Mouse (Mus musculus) hindbrain, embryonic 15.5 days (tissue): ENCODE results near the gene Kat5. TPM values are rescaled to one million over a fixed set of nuclear protein-coding genes. Genes with fewer than 3 reads are reported as not detected.

ENCODE experiments used
- ATAC-seq: fragments of 200-750 bp; cut with Nextera tagmentation; 2 replicates; pipeline ENCODE4 v1.8.0; 2017; ENCODE audit warnings: low read depth, moderate number of reproducible peaks, moderate TSS enrichment; ENCODE audit not compliant: low FRiP score
- H3K27ac ChIP-seq: fragments of 300-500 bp; sonication (generic); replicated peaks from 2 replicates; pipeline ENCODE4 v1.5.1; 2015; ENCODE audit warnings: mild to moderate bottlenecking, inconsistent platforms
- H3K27me3 ChIP-seq: fragments of 300-500 bp; sonication (generic); 2 replicates; pipeline ENCODE4 v1.6.1; 2015; ENCODE audit warnings: control low read depth, inconsistent platforms
- H3K36me3 ChIP-seq: fragments of 300-500 bp; sonication (generic); 2 replicates; pipeline ENCODE4 v1.6.1; 2015; ENCODE audit warnings: control low read depth, inconsistent platforms
- H3K4me1 ChIP-seq: fragments of 300-500 bp; sonication (generic); replicated peaks from 2 replicates; pipeline ENCODE4 v1.6.1; 2015; ENCODE audit warnings: control low read depth, inconsistent platforms
- H3K4me2 ChIP-seq: fragments of 300-500 bp; sonication (generic); 2 replicates; pipeline ENCODE4 v1.6.1; 2015; ENCODE audit warnings: moderate library complexity, mild to moderate bottlenecking, inconsistent platforms
- H3K4me3 ChIP-seq: fragments of 300-500 bp; sonication (generic); 2 replicates; pipeline ENCODE4 v1.5.1; 2015; ENCODE audit warnings: mild to moderate bottlenecking, inconsistent platforms
- H3K9ac ChIP-seq: fragments of 300-500 bp; sonication (generic); 2 replicates; pipeline ENCODE4 v1.6.1; 2015; ENCODE audit warnings: inconsistent platforms
- H3K9me3 ChIP-seq: fragments of 300-500 bp; sonication (generic); 2 replicates; pipeline ENCODE4 v1.6.1; 2016; ENCODE audit warnings: control low read depth, inconsistent platforms
- WGBS: fragments of 180-500 bp; shearing (Covaris S2); methylation state at CpG from one replicate; pipeline ENCODE4 v1.1.7; 2015; 5-methylcytosine and 5-hydroxymethylcytosine counted together
- polyA plus RNA-seq: library from polyadenylated mRNA; unstranded; fragments of >200 nt; fragmentation: Nextera tagmentation; extraction: Ambion mirVana; gene quantifications from 2 replicates; pipeline ENCODE4 v1.2.1, GENCODE M21; 2015

Kat5 gene
- polyA plus RNA-seq, 1 experiment from 2014 or later, result 69.2 TPM

- 95% methylated on average over 8 of the region's 8 CpGs for WGBS
- H3K9ac ChIP-seq, result no peak overlapping the region
- no peak overlapping the region for H3K27ac ChIP-seq
- no peak overlapping the region for H3K4me2 ChIP-seq
- peaks cover 22% of the 10 kb centered on the region for H3K4me1 ChIP-seq
- H3K27me3 ChIP-seq, result no peaks in the 10 kb centered on the region
- H3K9me3 ChIP-seq, result no peaks in the 10 kb centered on the region
- H3K36me3 ChIP-seq, result peaks cover 66% of the 10 kb centered on the region
- H3K4me3 ChIP-seq, result no peak overlapping the region
- no peak for ATAC-seq
Measured at GRCm38 (mm10) chr19:5641641-5642040, 31.6 kb upstream of the Kat5 start.

GRCm38 (mm10) chr19:5641021-5641420, 31.0 kb upstream of the Kat5 start:
- no peak overlapping the region for H3K4me2 ChIP-seq
- peaks cover 28% of the 10 kb centered on the region for H3K4me1 ChIP-seq
- no peak for ATAC-seq

DNA sequence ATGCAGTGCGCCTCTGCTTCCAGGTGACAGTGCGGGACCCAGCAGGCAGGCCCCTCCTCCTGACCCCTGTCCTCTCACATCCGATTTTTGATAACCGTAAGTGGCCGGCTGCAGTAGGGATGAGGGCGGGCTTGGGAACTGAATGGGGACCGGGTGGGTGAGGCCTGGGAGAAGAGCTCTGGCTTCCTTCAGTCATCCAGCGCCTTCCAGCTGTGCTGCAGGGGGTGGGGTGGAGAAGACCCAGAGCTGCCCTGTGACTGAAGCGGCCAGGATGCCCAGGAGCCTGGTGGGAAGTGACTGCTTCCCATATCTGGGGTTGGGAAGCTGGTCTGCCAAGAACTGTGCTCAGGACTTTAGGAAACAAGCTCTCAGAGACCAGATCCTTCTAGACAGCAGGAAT, 30.3 kb upstream of the Kat5 start:
- no peak for ATAC-seq
- no peak overlapping the region for H3K27ac ChIP-seq
- no peaks in the 10 kb centered on the region for H3K27me3 ChIP-seq
- no peak overlapping the region for H3K4me2 ChIP-seq
- peaks cover 53% of the 10 kb centered on the region for H3K36me3 ChIP-seq
- peaks cover 28% of the 10 kb centered on the region for H3K4me1 ChIP-seq
- no peak overlapping the region for H3K9ac ChIP-seq
- WGBS, result 74% methylated on average over 9 of the region's 9 CpGs
- no peak overlapping the region for H3K4me3 ChIP-seq
- no peaks in the 10 kb centered on the region for H3K9me3 ChIP-seq

More at GRCm38 (mm10) chr19:5641021-5641420, 31.0 kb upstream of the Kat5 start:
- Histone ChIP-seq H3K9me3 (no peaks in the 10 kb centered on the region), H3K9ac (no peak overlapping the region), H3K4me3 (no peak overlapping the region), H3K27ac (no peak overlapping the region), H3K36me3 (peaks cover 60% of the 10 kb centered on the region), H3K27me3 (no peaks in the 10 kb centered on the region)
- WGBS, result 91% methylated on average over 17 of the region's 17 CpGs

DNA sequence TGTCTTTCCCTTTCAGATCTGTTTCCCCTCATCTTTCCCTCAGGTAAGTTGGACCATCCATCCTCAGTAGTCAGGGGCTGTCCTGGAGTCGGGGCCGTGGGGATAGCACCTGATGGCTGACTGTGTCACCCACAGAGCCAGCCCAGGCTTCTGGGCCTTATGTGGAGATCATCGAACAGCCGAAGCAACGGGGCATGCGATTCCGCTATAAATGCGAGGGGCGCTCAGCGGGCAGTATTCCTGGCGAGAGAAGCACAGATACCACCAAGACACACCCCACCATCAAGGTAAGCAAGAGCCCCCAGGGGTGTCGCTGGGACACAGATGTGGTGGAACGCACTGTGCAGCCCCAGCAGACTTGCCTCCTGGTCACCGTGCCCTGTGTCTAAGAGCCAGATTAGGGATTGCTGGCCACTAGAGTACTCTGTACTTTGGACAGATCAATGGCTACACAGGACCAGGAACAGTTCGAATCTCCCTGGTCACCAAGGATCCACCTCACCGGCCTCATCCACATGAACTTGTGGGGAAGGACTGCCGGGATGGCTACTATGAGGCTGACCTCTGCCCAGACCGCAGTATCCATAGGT, 28.5 kb upstream of the Kat5 start:
- Histone ChIP-seq H3K9ac (peak overlapping the region; percentile 96), H3K9me3 (no peaks in the 10 kb centered on the region), H3K4me2 (peak overlapping the region; percentile 92), H3K27me3 (no peaks in the 10 kb centered on the region), H3K36me3 (peaks cover 36% of the 10 kb centered on the region), H3K4me3 (peak overlapping the region; percentile 92), H3K4me1 (peaks cover 28% of the 10 kb centered on the region), H3K27ac (no peak overlapping the region)
- ATAC-seq, result no peak
- WGBS, result 89% methylated on average over 18 of the region's 18 CpGs

DNA sequence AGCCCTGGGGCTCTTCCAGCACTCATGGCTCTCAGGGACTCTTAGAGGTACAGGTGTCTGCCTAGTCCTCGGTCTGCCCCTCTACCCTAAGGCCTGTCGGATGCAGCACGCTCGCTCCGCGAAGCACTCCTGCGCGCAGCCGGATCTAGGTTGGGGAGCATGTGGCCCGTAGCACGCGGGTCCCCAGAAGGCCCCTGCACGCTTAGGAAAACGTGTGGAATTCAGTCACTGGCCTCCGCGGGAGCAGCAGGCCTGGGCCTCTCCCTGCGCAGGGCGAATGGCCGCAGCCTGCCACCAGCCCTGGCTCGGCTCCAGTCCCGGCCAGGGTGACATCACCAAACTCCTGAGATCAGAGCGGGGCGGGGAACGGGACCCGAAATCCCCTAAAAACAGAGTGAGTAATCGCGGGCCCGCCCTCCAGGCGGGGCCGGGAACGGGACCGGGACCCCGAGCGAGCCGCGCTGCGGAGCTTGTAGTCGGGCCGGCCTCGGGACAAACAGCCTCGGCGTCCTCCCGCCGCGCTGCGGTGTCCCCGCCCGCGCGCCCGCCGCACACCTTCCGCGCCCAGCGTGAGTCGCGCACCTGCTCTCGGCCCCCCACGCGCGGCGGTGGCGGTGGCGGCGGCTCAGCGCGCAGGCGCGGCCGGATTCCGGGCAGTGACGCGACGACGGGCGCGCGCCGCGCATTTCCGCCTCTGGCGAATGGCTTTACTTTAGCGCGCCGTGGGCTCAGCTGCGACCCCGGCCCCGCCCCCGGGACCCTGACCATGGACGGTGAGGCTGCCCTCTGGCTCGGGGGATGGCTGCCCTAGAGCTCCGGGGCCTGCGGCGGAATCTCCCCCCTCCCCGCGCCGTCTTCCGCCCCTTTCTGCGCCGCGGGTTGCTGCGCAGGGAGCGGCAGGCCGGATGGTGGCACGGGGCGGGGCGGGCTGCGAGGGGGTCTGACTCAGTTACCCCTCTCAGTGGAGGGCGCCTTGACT, 27.3 kb upstream of the Kat5 start, which contains the start of gene Rela:
Gene Rela (plus strand): TSS at position 415 of the 979 bp plus-strand sequence.
- Histone ChIP-seq H3K27me3 (no peaks in the 10 kb centered on the region), H3K4me2 (peak within 1 kb of the TSS; percentile 92), H3K9ac (peak within 1 kb of the TSS; percentile 96), H3K27ac (peak within 1 kb of the TSS; percentile 88), H3K4me3 (peak within 1 kb of the TSS; percentile 92), H3K9me3 (no peaks in the 10 kb centered on the region), H3K4me1 (peaks cover 28% of the 10 kb centered on the region), H3K36me3 (peaks cover 25% of the 10 kb centered on the region)
- WGBS, result under 1% methylated on average over 90 of the region's 109 CpGs
- peak; percentile 90 for ATAC-seq

DNA sequence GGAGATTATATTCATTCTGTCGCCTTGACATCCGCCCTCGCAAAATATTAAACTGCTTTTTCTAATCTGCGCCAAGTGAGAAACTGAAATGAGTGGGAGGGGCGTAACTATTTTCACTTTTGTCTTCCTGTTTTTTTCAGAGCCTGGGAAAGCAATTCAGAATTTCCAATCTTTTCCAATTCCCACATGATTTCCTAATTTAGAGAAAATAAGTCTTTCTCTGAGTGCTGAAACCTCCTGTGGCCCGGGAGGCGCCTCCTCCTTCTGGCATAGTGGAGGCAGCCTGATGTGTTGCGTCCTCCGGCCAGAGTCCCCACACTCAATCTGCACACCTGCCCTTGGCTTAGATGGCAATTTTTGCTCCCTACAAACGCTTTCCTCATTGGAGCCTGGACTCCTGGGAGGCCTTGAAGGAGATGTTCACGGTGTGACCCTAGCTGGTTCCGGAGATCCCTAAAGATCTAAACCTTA, 26.6 kb upstream of the Kat5 start:
- Histone ChIP-seq H3K4me2 (peak overlapping the region; percentile 92), H3K27me3 (no peaks in the 10 kb centered on the region), H3K9ac (peak overlapping the region; percentile 96), H3K9me3 (no peaks in the 10 kb centered on the region), H3K4me1 (peaks cover 28% of the 10 kb centered on the region), H3K36me3 (peaks cover 18% of the 10 kb centered on the region), H3K27ac (peak overlapping the region; percentile 88), H3K4me3 (peak overlapping the region; percentile 92)
- 41% methylated on average over 12 of the region's 12 CpGs for WGBS
- ATAC-seq, result no peak; the same call in 1 of the 2 replicates

DNA sequence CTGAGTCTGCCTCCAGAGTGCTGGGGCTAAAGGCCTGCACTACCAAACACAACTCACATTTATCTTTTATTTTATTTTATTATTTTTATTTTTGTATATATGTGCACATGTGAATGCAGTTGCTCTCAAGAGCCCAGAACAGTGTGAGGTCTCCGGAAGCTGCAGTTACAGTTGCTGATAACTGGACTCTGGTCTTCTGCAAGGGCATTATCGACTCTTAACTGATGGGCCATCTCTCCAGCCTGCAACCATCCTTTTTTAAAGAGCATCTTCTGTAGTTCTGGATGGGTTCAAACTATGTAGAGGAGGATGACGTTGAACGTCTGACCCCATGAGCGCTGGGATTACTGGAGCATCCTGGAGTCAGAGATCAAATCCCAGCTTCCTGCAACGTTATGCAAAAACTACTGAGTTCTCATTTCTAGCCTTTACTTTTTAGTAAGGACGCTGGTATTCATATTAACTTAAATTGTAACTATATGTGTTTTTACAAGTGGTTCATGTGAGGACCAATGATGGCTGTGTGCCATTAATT, 26.1 kb upstream of the Kat5 start:
- 79% methylated on average over 7 of the region's 7 CpGs for WGBS
- H3K9me3 ChIP-seq, result no peaks in the 10 kb centered on the region
- peaks cover 28% of the 10 kb centered on the region for H3K4me1 ChIP-seq
- no peak for ATAC-seq
- peaks cover 13% of the 10 kb centered on the region for H3K36me3 ChIP-seq
- H3K9ac ChIP-seq, result no peak overlapping the region
- H3K27me3 ChIP-seq, result no peaks in the 10 kb centered on the region
- no peak overlapping the region for H3K27ac ChIP-seq
- H3K4me3 ChIP-seq, result no peak overlapping the region
- H3K4me2 ChIP-seq, result peak overlapping the region; percentile 92

- no peak overlapping the region for H3K27ac ChIP-seq
- no peaks in the 10 kb centered on the region for H3K9me3 ChIP-seq
- 81% methylated on average over 9 of the region's 9 CpGs for WGBS
- H3K27me3 ChIP-seq, result no peaks in the 10 kb centered on the region
- no peak overlapping the region for H3K4me3 ChIP-seq
- no peak overlapping the region for H3K4me2 ChIP-seq
- H3K4me1 ChIP-seq, result peaks cover 10% of the 10 kb centered on the region
- no peak for ATAC-seq
- no peak overlapping the region for H3K9ac ChIP-seq
- no peaks in the 10 kb centered on the region for H3K36me3 ChIP-seq
Measured at GRCm38 (mm10) chr19:5632120-5632519, 22.1 kb upstream of the Kat5 start.

GRCm38 (mm10) chr19:5629907-5630306, 19.9 kb upstream of the Kat5 start:
- ATAC-seq, result no peak

DNA sequence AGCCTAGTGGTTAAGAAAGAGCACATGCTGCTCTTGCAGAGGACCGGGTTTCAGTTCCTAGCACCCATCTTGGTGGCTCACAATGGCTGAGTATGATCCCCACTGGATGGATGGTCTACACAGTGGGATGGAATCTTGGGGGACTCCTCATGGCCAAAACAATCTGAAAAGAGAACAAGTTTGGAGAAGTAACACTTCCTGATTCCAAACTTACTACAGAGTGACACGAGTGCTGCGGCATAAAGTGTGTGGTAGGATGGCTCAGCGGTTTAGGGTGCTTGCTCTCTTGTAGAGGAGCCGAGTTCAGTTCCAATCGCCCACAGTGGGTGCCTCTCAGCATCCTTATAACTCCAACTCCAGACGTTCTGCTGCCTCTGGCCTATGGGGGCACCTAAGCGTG, 15.3 kb upstream of the Kat5 start:
- Histone ChIP-seq H3K4me3 (no peak overlapping the region), H3K27me3 (no peaks in the 10 kb centered on the region), H3K27ac (no peak overlapping the region), H3K36me3 (no peaks in the 10 kb centered on the region), H3K4me1 (no peaks in the 10 kb centered on the region), H3K4me2 (no peak overlapping the region), H3K9me3 (no peaks in the 10 kb centered on the region), H3K9ac (no peak overlapping the region)
- WGBS, result 87% methylated on average over 8 of the region's 8 CpGs
- no peak for ATAC-seq

More at GRCm38 (mm10) chr19:5629907-5630306, 19.9 kb upstream of the Kat5 start:
- Histone ChIP-seq H3K4me2 (no peak overlapping the region), H3K36me3 (no peaks in the 10 kb centered on the region), H3K9me3 (no peaks in the 10 kb centered on the region), H3K27me3 (no peaks in the 10 kb centered on the region), H3K4me1 (no peaks in the 10 kb centered on the region), H3K4me3 (no peak overlapping the region), H3K27ac (no peak overlapping the region), H3K9ac (no peak overlapping the region)

GRCm38 (mm10) chr19:5621884-5622283, 11.8 kb upstream of the Kat5 start:
- Histone ChIP-seq H3K4me3 (no peak overlapping the region), H3K27me3 (no peaks in the 10 kb centered on the region), H3K9me3 (no peaks in the 10 kb centered on the region), H3K4me1 (no peaks in the 10 kb centered on the region), H3K9ac (no peak overlapping the region), H3K36me3 (no peaks in the 10 kb centered on the region), H3K4me2 (no peak overlapping the region), H3K27ac (no peak overlapping the region)
- ATAC-seq, result no peak
- 90% methylated on average over 5 of the region's 5 CpGs for WGBS

DNA sequence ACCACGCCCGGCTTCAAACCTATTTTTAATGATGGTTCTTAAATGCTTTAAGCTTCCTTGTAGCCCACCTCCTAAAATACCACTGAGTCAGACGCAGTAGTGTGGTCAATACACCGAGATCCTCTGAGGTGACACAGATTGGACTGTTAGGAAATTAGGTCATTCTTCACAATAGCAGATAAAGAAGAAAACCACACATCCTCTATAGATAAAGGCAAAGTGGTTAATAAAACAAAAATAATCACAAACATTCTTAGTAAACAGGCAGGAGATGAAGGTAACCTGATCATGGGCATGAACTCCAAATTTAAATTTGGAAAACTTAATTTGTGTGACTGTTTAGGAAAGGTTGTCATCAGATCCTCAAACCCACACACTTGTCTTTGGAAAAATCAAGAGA, 10.0 kb upstream of the Kat5 start:
- Histone ChIP-seq H3K27ac (no peak overlapping the region), H3K4me2 (no peak overlapping the region), H3K4me3 (no peak overlapping the region), H3K4me1 (no peaks in the 10 kb centered on the region), H3K36me3 (no peaks in the 10 kb centered on the region), H3K9ac (no peak overlapping the region), H3K27me3 (no peaks in the 10 kb centered on the region), H3K9me3 (no peaks in the 10 kb centered on the region)
- no peak for ATAC-seq
- WGBS, result 89% methylated on average over 4 of the region's 4 CpGs
